Mouse (Mus musculus) common myeloid progenitor, adult 5-6 weeks (primary cell): ENCODE measurements at regions not wholly inside any gene's neighbourhood (a gene's known extent, or its start where the extent isn't known, plus 50 kb on each side); places are given as distances from the start of the nearest gene placed in this dataset.

ENCODE experiments used
- ATAC-seq: replicated peaks from 2 replicates; pipeline ENCODE4 v1.8.0; 2016; ENCODE audit warnings: low read depth, mild to moderate bottlenecking, moderate TSS enrichment, inconsistent platforms; ENCODE audit not compliant: poor library complexity, severe bottlenecking

GRCm38 (mm10) chrX:10911127-10912061, 196.6 kb downstream of the Mid1ip1 start:
- ATAC-seq: no peak
